Mouse (Mus musculus) brain, adult 2 months (tissue): ENCODE data around the gene Vmn1r185.
"Not testable (repeated sequence)": the region's sequence is repeated elsewhere in the genome, so short reads cannot be mapped to it uniquely, and the experiment has no call there.

Experiments
- DNase-seq: peaks from one replicate; pipeline ENCODE4 v3.0.0; 2011; ENCODE audit warnings: low read depth, low spot score

The Vmn1r185 gene

GRCm38 (mm10) chr7:26618364-26618763 is at the start of gene Vmn1r185:
Gene Vmn1r185, minus strand, starts transcription at chr7:26618464.
- not testable (repeated sequence) for DNase-seq

- DNase-seq = not testable (repeated sequence)
Observed at GRCm38 (mm10) chr7:26667466-26667865, 49.2 kb upstream of the Vmn1r185 start.

GRCm38 (mm10) chr7:26666011-26666410 is 47.7 kb upstream of the Vmn1r185 start:
- DNase-seq = no peak

- DNase-seq = no peak
Observed at GRCm38 (mm10) chr7:26589774-26590173, 28.5 kb downstream of the Vmn1r185 start.

- no peak for DNase-seq
Observed at GRCm38 (mm10) chr7:26589077-26589476, 29.2 kb downstream of the Vmn1r185 start.
